Comparison of ENCODE assay signal across 14 mouse cellular contexts in genomic region chr13:18204476-18205250, GRCm38 (mm10).
DNase-seq lines count a peak whose midpoint lies in the region; ATAC-seq lines count a peak whose summit lies in the region.
"Had no signal": no experiment of that assay in that cellular context is flagged by ENCODE, and none has a peak within 500 bp of the region (broad histone marks: within the 10 kb centered on the region; RNA-seq: fewer than 3 reads in every experiment).

No protein-coding gene starts in this region.

- H3K9ac ChIP-seq in kidney, embryonic 16.5 days (replicated peaks; ENCODE audit: low read length) = no peak overlapping the region
- no peak overlapping the region for H3K9ac ChIP-seq in hindbrain, embryonic 15.5 days
- H3K9ac ChIP-seq in neural tube, embryonic 11.5 days (ENCODE audit: low read length) = no peak overlapping the region
- H3K9ac ChIP-seq: embryonic facial prominence, embryonic 13.5 days had no signal

- H3K27ac ChIP-seq in kidney, embryonic 16.5 days (ENCODE audit: low read length) = no peak overlapping the region
- H3K27ac ChIP-seq in hindbrain, embryonic 15.5 days (replicated peaks) = peak overlapping the region; percentile 61; the same call in 1 of the 2 replicates
- no peak overlapping the region; the same call in 1 of the 2 replicates for H3K27ac ChIP-seq in neural tube, embryonic 11.5 days (ENCODE audit: low read depth, low read length)
- H3K27ac ChIP-seq: embryonic facial prominence, embryonic 13.5 days had no signal

- no peaks in the 10 kb centered on the region for H3K27me3 ChIP-seq in kidney, embryonic 16.5 days (ENCODE audit: insufficient read depth, low read length)
- H3K27me3 ChIP-seq in hindbrain, embryonic 15.5 days = 0 out of 2 replicates have a peak, but pooled peaks cover 2% of the 10 kb centered on the region
- no peaks in the 10 kb centered on the region for H3K27me3 ChIP-seq in neural tube, embryonic 11.5 days (ENCODE audit: control insufficient read depth, insufficient read depth, low read length)
- H3K27me3 ChIP-seq: embryonic facial prominence, embryonic 13.5 days had no signal

- ATAC-seq in kidney, embryonic 16.5 days (ENCODE audit: low FRiP score, low TSS enrichment) = 0 out of 2 replicates have a peak, but pooled peaks have one; percentile 15
- ATAC-seq in hindbrain, embryonic 15.5 days (ENCODE audit: low FRiP score, low read depth) = peak; percentile 54; the same call in 1 of the 2 replicates
- peak; percentile 76 for ATAC-seq in neural tube, embryonic 11.5 days (ENCODE audit: insufficient read depth, low FRiP score, low TSS enrichment)

- no peaks in the 10 kb centered on the region for H3K36me3 ChIP-seq in kidney, embryonic 16.5 days (ENCODE audit: insufficient read depth, low read length)
- no peaks in the 10 kb centered on the region for H3K36me3 ChIP-seq in hindbrain, embryonic 15.5 days
- no peaks in the 10 kb centered on the region for H3K36me3 ChIP-seq in neural tube, embryonic 11.5 days (ENCODE audit: control insufficient read depth, insufficient read depth, low read length)
- H3K36me3 ChIP-seq: embryonic facial prominence, embryonic 13.5 days had no signal

- DNase-seq in kidney, postnatal 14 days = no peak
- peak; percentile 54 for DNase-seq in embryo, embryonic 10.5 days (ENCODE audit: low spot score)
- peak; percentile 70 for DNase-seq in neural tube, embryonic 11.5 days (ENCODE audit: low spot score)
- no peak for DNase-seq in urinary bladder, adult 18-20 months (ENCODE audit: low spot score in 2 of 2)
- no peak for DNase-seq in thymus, adult 18-20 months
- no peak for DNase-seq in adrenal gland, postnatal 36 days
- DNase-seq: adrenal gland, adult 8-10 months; kidney, adult 18-20 months; liver; lung, postnatal 14 days; thymus, postnatal 25 days had no signal

- no peaks in the 10 kb centered on the region for H3K4me1 ChIP-seq in kidney, embryonic 16.5 days (ENCODE audit: insufficient read depth, low read length)
- peaks cover 8% of the 10 kb centered on the region for H3K4me1 ChIP-seq in hindbrain, embryonic 15.5 days (replicated peaks)
- no peaks in the 10 kb centered on the region for H3K4me1 ChIP-seq in neural tube, embryonic 11.5 days (ENCODE audit: control insufficient read depth, insufficient read depth, low read length)
- H3K4me1 ChIP-seq: embryonic facial prominence, embryonic 13.5 days had no signal

- H3K4me3 ChIP-seq in kidney, embryonic 16.5 days (ENCODE audit: low read length) = no peak overlapping the region
- H3K4me3 ChIP-seq in hindbrain, embryonic 15.5 days = no peak overlapping the region
- no peak overlapping the region for H3K4me3 ChIP-seq in neural tube, embryonic 11.5 days (ENCODE audit: low read depth, low read length)
- H3K4me3 ChIP-seq: embryonic facial prominence, embryonic 13.5 days had no signal

- WGBS in kidney, embryonic 16.5 days = 24% methylated on average over 8 of the region's 8 CpGs
- 26% methylated on average over 8 of the region's 8 CpGs for WGBS in hindbrain, embryonic 15.5 days
- 38% methylated on average over 8 of the region's 8 CpGs for WGBS in neural tube, embryonic 11.5 days

- H3K4me2 ChIP-seq in kidney, embryonic 16.5 days (replicated peaks; ENCODE audit: low read depth, low read length) = no peak overlapping the region
- no peak overlapping the region for H3K4me2 ChIP-seq in hindbrain, embryonic 15.5 days
- H3K4me2 ChIP-seq in neural tube, embryonic 11.5 days (ENCODE audit: low read depth) = no peak overlapping the region
- H3K4me2 ChIP-seq: embryonic facial prominence, embryonic 13.5 days had no signal

- H3K9me3 ChIP-seq in kidney, embryonic 16.5 days (ENCODE audit: low read length) = no peaks in the 10 kb centered on the region
- H3K9me3 ChIP-seq in hindbrain, embryonic 15.5 days = no peaks in the 10 kb centered on the region
- no peaks in the 10 kb centered on the region for H3K9me3 ChIP-seq in neural tube, embryonic 11.5 days (ENCODE audit: control insufficient read depth, low read length)
- H3K9me3 ChIP-seq: embryonic facial prominence, embryonic 13.5 days had no signal

Comparison
In these comparisons a context has a peak if more than half of its experiments do, and no peak if none do; other contexts are left out.
1. ATAC-seq: peak in every context shown above with its lines; median percentile 76 in neural tube, embryonic 11.5 days; 54 in hindbrain, embryonic 15.5 days; 15 in kidney, embryonic 16.5 days.
2. DNase-seq: peak in embryo, embryonic 10.5 days (single experiment) and neural tube, embryonic 11.5 days (single experiment); none in kidney, postnatal 14 days (single experiment), urinary bladder, adult 18-20 months (0 of 2), thymus, adult 18-20 months (0 of 2) and adrenal gland, postnatal 36 days (0 of 2).